Mouse (Mus musculus): ENCODE data around the gene Mfsd4b3. TPM values are rescaled to one million over a fixed set of nuclear protein-coding genes. Genes with fewer than 3 reads are reported as not detected.
"Not testable (repeated sequence)": the region's sequence is repeated elsewhere in the genome, so short reads cannot be mapped to it uniquely, and the experiment has no call there.

Gene Mfsd4b3
- total RNA-seq, 1 experiment from 2014 or later: not detected

DNA sequence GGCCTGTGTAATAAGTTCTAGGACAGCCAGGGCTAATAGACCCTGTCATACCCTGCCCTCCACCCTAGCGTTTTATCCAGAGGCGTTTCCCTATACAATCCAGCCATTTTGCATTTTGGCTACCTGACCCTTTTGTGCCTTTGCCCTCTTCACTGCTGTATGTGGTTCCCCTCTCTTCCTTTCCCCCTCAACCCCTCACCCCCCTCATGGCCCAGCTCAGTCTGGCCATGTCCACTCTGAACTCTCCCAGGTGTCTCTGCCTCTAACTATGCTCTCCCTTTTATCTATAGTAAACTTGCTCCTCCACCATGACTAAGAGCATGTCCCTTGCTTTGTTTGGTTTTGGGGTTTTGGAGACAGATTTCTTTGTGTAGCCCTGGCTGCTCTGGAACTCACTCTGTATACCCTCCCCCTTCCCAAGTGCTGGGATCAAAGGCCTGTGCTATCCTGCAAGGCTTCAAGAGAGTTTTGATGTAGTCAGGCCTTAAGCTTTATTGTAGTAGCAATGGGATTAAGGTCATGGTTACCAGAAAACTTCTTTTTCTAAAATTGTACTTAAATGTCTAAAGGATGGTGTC is 10.5 kb downstream of the Mfsd4b3 start:
- no peak for ATAC-seq (replicated peaks in 1 of 2; ENCODE audit: insufficient read depth in 1 of 2, low FRiP score in 2 of 2, low TSS enrichment in 1 of 2, low read depth in 1 of 2, poor library complexity in 2 of 2, severe bottlenecking in 2 of 2)

DNA sequence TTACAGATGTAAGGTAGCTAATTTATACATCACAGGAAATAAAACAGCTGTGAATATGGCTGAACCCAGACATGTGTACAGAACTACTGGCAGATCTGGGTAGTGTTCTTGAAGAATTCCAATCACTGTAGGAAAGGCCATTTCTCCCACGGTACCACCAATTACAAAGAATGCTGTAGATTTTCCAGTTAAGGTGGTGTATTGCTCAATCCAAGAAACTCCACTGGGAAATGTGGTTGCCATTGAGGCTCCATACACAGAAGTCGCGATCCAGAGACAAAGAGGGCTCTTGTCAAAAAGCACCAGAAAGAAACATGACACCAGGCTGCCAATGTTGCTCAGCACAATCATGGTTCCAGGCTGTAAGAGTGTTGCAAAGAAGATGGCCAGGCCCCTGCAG is 12.8 kb downstream of the Mfsd4b3 start:
- ATAC-seq (replicated peaks in 1 of 2; ENCODE audit: insufficient read depth in 1 of 2, low FRiP score in 2 of 2, low TSS enrichment in 1 of 2, low read depth in 1 of 2, poor library complexity in 2 of 2, severe bottlenecking in 2 of 2): not testable (repeated sequence)

DNA sequence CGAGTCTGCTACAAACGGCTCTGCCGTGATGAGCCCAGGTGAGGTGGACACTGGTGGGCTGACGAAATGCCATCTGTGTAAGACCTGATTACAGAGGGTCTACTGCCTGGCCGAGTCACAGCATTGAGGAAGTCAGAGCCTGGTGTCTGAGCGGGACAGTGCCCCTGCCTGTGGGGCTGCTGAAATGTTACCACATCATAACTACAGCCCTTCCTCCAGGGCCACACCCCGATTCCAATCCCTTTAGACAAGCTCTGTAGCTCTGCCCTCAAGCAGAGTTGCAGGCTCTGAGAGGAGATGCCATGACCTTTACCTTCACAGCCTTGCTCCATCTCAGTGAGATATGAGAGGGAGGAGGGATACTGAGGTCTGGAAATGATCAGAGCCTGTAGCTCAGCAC is 23.4 kb downstream of the Mfsd4b3 start:
- peak; percentile 37 to 56; a peak in 2 of 4 replicates for ATAC-seq (replicated peaks in 1 of 2; ENCODE audit: insufficient read depth in 1 of 2, low FRiP score in 2 of 2, low TSS enrichment in 1 of 2, low read depth in 1 of 2, poor library complexity in 2 of 2, severe bottlenecking in 2 of 2)

DNA sequence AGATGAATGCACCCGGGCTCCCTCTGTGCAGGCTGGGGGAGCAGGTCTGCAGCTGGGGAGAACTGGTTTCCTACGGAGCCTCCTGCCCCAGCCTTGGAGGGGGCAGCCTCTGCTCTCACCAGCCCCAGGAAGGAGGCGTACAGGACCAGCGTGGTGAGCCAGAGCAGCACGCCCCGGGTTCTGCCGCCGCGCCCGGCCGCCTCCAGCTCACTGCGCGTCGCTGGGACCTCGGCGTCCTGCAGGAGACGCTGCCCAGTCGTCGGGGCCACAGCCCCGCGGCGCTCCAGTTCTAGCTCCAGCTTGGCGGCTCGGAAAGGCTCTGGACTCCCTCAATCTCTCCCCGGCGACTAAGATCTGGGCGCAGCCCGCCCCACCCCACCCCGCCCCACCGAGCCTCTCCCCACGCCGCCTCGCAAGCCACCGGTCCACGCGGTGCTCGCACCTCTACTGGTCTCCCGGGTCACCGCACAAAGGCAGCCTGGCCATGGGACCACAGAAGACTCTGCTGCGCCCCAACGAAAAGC is 33.3 kb downstream of the Mfsd4b3 start, which contains the start of gene Mfsd4b2:
TSS of gene Mfsd4b2 (minus strand) at position 308 of the 524 bp plus-strand sequence.
- peak; percentile 45 to 49 for ATAC-seq (replicated peaks in 1 of 2; ENCODE audit: insufficient read depth in 1 of 2, low FRiP score in 2 of 2, low TSS enrichment in 1 of 2, low read depth in 1 of 2, poor library complexity in 2 of 2, severe bottlenecking in 2 of 2)

DNA sequence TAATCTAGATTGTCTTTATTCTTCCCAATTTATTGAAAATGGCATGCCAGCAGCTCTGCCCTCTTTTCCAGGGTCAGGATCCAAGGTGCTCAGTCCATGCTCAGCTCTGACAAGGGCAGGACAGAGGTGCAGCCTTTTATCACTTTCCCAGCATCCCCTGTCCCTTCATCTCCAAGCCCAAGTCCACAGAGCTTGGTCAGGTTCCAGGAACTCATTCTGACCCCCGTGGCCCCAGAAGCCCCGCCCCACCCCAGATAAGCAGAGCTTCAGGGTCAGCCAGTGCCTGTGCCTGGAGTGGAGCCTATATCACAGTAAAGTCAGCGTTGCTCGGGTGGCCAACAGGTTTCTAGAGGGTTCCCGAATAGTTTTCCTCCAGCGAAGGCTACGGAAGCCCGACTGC is 35.4 kb downstream of the Mfsd4b3 start:
- ATAC-seq (replicated peaks in 1 of 2; ENCODE audit: insufficient read depth in 1 of 2, low FRiP score in 2 of 2, low TSS enrichment in 1 of 2, low read depth in 1 of 2, poor library complexity in 2 of 2, severe bottlenecking in 2 of 2): not testable (repeated sequence)

DNA sequence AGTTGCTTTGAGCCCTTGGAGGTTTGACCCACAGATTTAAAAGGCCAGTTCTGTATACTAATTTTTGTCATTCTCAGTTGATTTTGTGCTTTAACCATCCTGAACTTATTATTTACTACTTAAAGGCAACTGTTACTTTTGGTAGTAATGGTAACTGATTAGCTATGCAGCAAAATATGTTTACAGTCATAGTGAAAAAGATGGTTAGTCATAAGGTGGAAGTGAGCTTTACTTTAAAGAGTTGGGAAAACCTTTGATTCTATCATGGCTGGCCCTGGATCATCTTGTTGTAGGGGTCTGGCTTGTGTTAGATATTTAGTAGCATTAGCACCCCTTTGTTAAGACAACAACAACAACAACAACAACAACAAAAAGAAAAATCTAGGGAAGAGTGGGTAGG is 47.3 kb downstream of the Mfsd4b3 start:
- no peak for ATAC-seq (replicated peaks in 1 of 2; ENCODE audit: insufficient read depth in 1 of 2, low FRiP score in 2 of 2, low TSS enrichment in 1 of 2, low read depth in 1 of 2, poor library complexity in 2 of 2, severe bottlenecking in 2 of 2)

DNA sequence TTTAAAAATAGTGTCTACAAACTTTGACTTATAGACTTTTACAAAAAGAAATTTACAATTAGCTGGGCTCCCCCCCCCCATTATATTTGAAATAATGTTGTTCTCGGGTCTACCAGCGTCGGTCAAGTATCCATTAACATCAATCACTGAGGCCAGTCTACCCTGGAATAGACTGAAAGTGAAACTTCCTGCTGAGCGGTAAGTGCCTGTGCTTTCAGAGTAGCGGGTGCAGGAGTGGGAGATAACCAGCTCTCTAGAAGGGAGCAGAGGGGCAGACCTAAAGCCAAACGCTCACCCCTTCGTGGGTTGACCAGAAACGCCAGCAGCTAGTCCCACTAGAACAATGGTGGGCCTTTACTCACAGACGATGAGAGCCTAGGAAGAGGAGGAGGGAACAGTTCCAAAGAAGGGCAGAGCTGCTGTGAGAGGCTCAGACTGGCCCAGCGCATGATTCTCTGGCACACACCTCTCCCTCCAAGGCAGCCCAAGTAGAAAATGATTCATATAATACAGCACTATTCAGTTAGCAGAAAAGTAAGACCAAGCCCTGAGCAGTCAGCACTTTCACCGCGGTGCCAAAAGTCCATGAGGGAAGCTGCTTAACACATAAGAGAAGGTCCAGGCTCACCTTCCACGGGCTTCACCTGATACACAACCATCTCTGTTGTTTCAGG is 51.0 kb downstream of the Mfsd4b3 start:
- peak; percentile 62 to 68 for ATAC-seq (replicated peaks in 1 of 2; ENCODE audit: insufficient read depth in 1 of 2, low FRiP score in 2 of 2, low TSS enrichment in 1 of 2, low read depth in 1 of 2, poor library complexity in 2 of 2, severe bottlenecking in 2 of 2)

DNA sequence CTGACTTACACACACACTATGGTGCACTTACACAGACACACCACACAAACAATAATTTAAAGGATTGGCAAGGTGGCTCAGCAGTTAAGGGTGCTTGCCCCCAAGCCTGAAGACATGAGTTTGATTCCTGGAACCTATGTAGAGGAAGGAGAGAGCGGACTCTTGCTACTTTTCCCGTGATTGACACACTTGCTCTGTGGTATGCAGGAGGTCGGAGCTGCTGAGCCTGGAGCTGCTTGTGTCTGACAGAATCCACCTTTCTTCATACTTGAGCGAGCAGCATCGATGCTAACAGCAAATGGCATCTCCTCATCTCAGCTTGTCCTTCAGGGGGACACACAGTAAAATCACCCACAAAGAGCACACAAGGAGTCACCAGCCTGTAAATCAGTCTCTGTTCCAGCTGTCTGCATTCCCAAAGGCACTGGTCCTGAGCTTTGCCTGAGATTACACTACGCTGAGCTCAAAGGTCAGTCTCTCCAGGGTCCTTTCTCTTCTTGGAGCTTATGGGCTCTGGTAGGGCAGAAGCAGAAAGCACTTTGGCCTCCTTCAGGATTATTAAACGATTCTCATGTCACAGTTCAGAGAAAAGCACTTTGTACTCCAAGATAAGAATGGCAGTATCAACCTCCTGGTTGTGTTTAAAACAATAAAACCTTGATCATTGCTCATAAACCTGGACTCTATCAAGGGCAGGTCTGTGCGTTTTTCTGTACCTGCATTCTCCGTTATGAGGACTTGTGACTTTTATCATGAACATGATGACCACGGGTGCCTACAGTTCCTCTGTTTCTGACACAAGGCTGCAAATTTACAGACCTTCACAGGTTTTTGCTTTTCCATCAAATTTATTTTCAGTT is 52.9 kb downstream of the Mfsd4b3 start:
- no peak for ATAC-seq (replicated peaks in 1 of 2; ENCODE audit: insufficient read depth in 1 of 2, low FRiP score in 2 of 2, low TSS enrichment in 1 of 2, low read depth in 1 of 2, poor library complexity in 2 of 2, severe bottlenecking in 2 of 2)

DNA sequence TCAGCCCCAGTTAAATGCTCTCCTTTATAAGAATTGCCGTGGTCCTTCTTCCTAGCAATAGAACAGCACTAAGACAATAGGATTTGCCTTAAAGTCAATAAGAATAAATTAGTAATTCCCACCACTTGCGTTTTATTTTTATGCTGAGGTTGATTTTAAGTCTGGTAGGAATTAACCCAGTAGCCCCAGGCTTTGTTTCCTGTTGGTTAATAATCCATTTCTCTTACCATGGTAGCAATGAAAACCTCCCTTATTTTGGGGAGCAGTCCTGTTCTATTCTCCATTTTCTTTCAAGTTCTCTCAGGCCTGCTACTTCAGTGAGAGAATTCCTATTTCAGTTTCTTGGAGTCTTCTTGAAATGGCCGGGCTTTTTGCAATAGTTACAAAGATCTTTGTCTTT is 55.8 kb downstream of the Mfsd4b3 start:
- no peak for ATAC-seq (replicated peaks in 1 of 2; ENCODE audit: insufficient read depth in 1 of 2, low FRiP score in 2 of 2, low TSS enrichment in 1 of 2, low read depth in 1 of 2, poor library complexity in 2 of 2, severe bottlenecking in 2 of 2)

DNA sequence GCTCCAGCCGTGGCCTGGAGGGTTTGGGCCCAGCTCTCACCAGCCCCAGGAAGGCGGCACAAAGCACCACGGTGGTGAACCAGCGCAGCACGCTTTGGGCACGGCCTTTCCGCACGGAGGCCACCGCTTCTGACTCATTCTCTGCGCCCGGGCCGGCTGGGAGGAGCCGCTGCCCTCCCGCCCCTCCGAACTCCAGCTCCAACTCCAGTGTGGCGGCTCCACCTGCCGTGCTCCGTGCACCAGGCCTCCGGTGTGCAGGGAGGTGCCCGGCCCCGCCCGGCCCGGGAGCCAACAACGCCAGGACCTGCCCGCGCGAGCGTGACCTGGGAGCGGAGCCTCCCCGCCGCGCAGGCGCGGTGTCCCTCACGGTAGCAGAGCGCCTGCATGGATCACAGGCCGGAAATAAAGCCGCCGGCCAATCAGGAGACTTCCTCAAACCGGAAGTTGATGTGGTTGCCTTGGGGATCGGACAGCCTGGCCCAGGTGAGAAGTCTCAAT is 61.0 kb downstream of the Mfsd4b3 start, which contains the start of gene Mfsd4b4:
TSS of gene Mfsd4b4 (minus strand) at position 365 of the 498 bp plus-strand sequence.
- ATAC-seq (replicated peaks in 1 of 2; ENCODE audit: insufficient read depth in 1 of 2, low FRiP score in 2 of 2, low TSS enrichment in 1 of 2, low read depth in 1 of 2, poor library complexity in 2 of 2, severe bottlenecking in 2 of 2): peak; percentile 80 to 85

Other genes starting within 250 kb of the Mfsd4b3 start
- 26.6 and 27.2 TPM in 2 replicates for gene Rev3l, start 228.0 kb downstream of the Mfsd4b3 start, total RNA-seq (2017)
- 7.7 and 7.9 TPM in 2 replicates for gene Mfsd4b4, start 60.9 kb downstream of the Mfsd4b3 start, total RNA-seq (2017)
- gene Mfsd4b2, start 33.2 kb downstream of the Mfsd4b3 start, total RNA-seq (2017): not detected in 2 replicates
- 0.56 TPM in 1 of 2 replicates, not detected in the other for gene Mfsd4b5, start 26.5 kb upstream of the Mfsd4b3 start, total RNA-seq (2017)
- not detected in 2 replicates for gene Mfsd4b1, start 65.1 kb upstream of the Mfsd4b3 start, total RNA-seq (2017)
- 12.8 and 19.6 TPM in 2 replicates for gene Slc16a10, start 182.1 kb upstream of the Mfsd4b3 start, total RNA-seq (2017)